Mouse (Mus musculus) neural tube, embryonic 14.5 days (tissue): ENCODE data around the gene Ctrl. TPM values are rescaled to one million over a fixed set of nuclear protein-coding genes. Genes with fewer than 3 reads are reported as not detected.

Experiments used
- ATAC-seq: fragments of 200-750 bp; cut with Nextera tagmentation; 2 replicates; pipeline ENCODE4 v1.8.0; 2017; ENCODE audit warnings: low read depth, mild to moderate bottlenecking, moderate TSS enrichment, moderate library complexity
- H3K27ac ChIP-seq: fragments of 300-500 bp; sonication (generic); 2 replicates; pipeline ENCODE4 v1.5.1; 2014; ENCODE audit warnings: low read depth, mild to moderate bottlenecking, control low read depth, low read length, moderate library complexity, mixed read lengths
- H3K27me3 ChIP-seq: fragments of 300-500 bp; sonication (generic); 2 replicates; pipeline ENCODE4 v1.6.1; 2014; ENCODE audit warnings: low read length; ENCODE audit not compliant: control insufficient read depth, insufficient read depth
- H3K36me3 ChIP-seq: fragments of 300-500 bp; sonication (generic); 2 replicates; pipeline ENCODE4 v1.6.1; 2014; ENCODE audit warnings: low read length, mixed read lengths; ENCODE audit not compliant: control insufficient read depth, insufficient read depth
- H3K4me1 ChIP-seq: fragments of 300-500 bp; sonication (generic); 2 replicates; pipeline ENCODE4 v1.6.1; 2014; ENCODE audit warnings: low read length; ENCODE audit not compliant: control insufficient read depth, insufficient read depth
- H3K4me2 ChIP-seq: fragments of 300-500 bp; sonication (generic); 2 replicates; pipeline ENCODE4 v1.6.1; 2014; ENCODE audit warnings: mild to moderate bottlenecking, low read depth, low read length, control low read depth
- H3K4me3 ChIP-seq: fragments of 300-500 bp; sonication (generic); 2 replicates; pipeline ENCODE4 v1.5.1; 2014; ENCODE audit warnings: low read depth, low read length, control low read depth, mixed read lengths
- H3K9ac ChIP-seq: fragments of 300-500 bp; sonication (generic); replicated peaks from 2 replicates; pipeline ENCODE4 v1.6.1; 2014; ENCODE audit warnings: low read depth, mild to moderate bottlenecking, control low read depth, low read length, mixed read lengths
- H3K9me3 ChIP-seq: fragments of 300-500 bp; sonication (generic); 2 replicates; pipeline ENCODE4 v1.6.1; 2016; ENCODE audit warnings: low read length; ENCODE audit not compliant: control insufficient read depth
- WGBS: fragments of 180-500 bp; shearing (Covaris S2); extraction: QIAGEN DNeasy Blood & Tissue Kit; methylation state at CpG from one replicate; pipeline ENCODE4 v1.1.7; 2014; 5-methylcytosine and 5-hydroxymethylcytosine counted together
- polyA plus RNA-seq: library from polyadenylated mRNA; unstranded; fragments of >200 nt; fragmentation: Nextera tagmentation; extraction: Ambion mirVana; gene quantifications from 2 replicates; pipeline ENCODE4 v1.2.1, GENCODE M21; 2014

Gene Ctrl
- polyA plus RNA-seq, 1 experiment from 2014 or later, result 3.8 TPM

DNA sequence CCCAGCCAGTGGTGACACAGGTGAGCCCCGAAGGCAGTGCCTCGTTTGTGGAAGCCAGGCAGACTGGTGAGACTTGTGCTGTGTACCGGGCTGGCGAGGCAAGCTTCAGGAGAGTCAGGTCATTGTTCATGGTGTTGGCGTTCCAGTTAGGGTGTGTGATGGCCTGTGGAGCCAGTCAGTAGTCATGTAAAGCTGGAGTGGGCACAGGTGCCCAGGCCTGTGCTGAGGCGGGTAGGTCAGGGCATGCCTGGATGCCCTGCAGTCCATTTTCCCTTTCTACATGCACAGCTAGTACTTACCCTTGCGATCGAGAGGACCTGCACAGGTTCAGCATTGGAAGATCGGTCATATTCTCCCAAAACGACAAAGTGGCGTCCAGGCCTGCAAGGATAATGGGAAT, 1.1 kb downstream of the Ctrl start:
- H3K9me3 ChIP-seq, result no peaks in the 10 kb centered on the region
- H3K27ac ChIP-seq, result no peak overlapping the region
- H3K27me3 ChIP-seq, result no peaks in the 10 kb centered on the region
- no peak overlapping the region for H3K9ac ChIP-seq
- no peak overlapping the region for H3K4me3 ChIP-seq
- 89% methylated on average over 11 of the region's 11 CpGs for WGBS
- H3K36me3 ChIP-seq, result 0 out of 2 replicates have a peak, but pooled peaks cover 3% of the 10 kb centered on the region
- no peak overlapping the region for H3K4me2 ChIP-seq
- no peak for ATAC-seq
- 0 out of 2 replicates have a peak, but pooled peaks cover 5% of the 10 kb centered on the region for H3K4me1 ChIP-seq

- H3K9ac ChIP-seq, result no peak overlapping the region
- WGBS, result 94% methylated on average over 3 of the region's 3 CpGs
- ATAC-seq, result no peak
- H3K4me3 ChIP-seq, result no peak overlapping the region
- 0 out of 2 replicates have a peak, but pooled peaks cover 2% of the 10 kb centered on the region for H3K4me1 ChIP-seq
- no peaks in the 10 kb centered on the region for H3K9me3 ChIP-seq
- H3K27ac ChIP-seq, result no peak overlapping the region
- no peaks in the 10 kb centered on the region for H3K27me3 ChIP-seq
- no peak overlapping the region for H3K4me2 ChIP-seq
- 0 out of 2 replicates have a peak, but pooled peaks cover 3% of the 10 kb centered on the region for H3K36me3 ChIP-seq
Observed at GRCm38 (mm10) chr8:105931271-105931670, 2.4 kb downstream of the Ctrl start.

- 20% methylated on average over 8 of the region's 8 CpGs for whole genome bisulfite sequencing
- Histone ChIP-seq H3K4me2 (no peak overlapping the region), H3K27ac (peak overlapping the region; percentile 41; the same call in 1 of the 2 replicates), H3K4me3 (no peak overlapping the region), H3K9me3 (no peaks in the 10 kb centered on the region), H3K36me3 (0 out of 2 replicates have a peak, but pooled peaks cover 3% of the 10 kb centered on the region), H3K9ac (no peak overlapping the region), H3K27me3 (no peaks in the 10 kb centered on the region), H3K4me1 (no peaks in the 10 kb centered on the region)
- peak; percentile 68 for ATAC-seq
Observed at GRCm38 (mm10) chr8:105930602-105931001, 3.1 kb downstream of the Ctrl start.

DNA sequence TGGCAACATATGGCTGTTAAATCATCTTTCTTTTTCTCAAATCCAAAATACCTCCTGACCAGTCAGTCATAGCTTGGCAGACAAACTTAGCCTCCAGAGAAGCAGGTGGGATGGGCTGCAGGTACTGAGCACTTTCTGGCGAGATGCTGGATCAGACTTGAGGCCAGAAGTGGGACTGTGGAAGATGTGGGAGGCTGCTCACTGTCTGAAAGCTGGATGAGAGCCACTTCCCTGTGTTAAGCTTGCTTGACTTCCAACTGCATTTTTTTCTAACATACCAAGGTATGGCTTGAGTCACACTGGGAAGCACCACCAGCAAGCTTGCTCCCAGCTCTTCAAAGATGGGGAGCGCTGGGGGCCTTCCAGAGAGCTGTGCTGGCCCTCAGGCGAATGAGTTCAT, 8.5 kb downstream of the Ctrl start:
- no peak overlapping the region for H3K27ac ChIP-seq
- no peak overlapping the region for H3K4me3 ChIP-seq
- H3K36me3 ChIP-seq, result no peaks in the 10 kb centered on the region
- 77% methylated on average over 3 of the region's 3 CpGs for WGBS
- H3K4me1 ChIP-seq, result no peaks in the 10 kb centered on the region
- H3K27me3 ChIP-seq, result no peaks in the 10 kb centered on the region
- H3K4me2 ChIP-seq, result no peak overlapping the region
- ATAC-seq, result no peak
- H3K9ac ChIP-seq, result no peak overlapping the region
- no peaks in the 10 kb centered on the region for H3K9me3 ChIP-seq

- no peak for ATAC-seq
- 91% methylated on average over 3 of the region's 3 CpGs for WGBS
- no peaks in the 10 kb centered on the region for H3K27me3 ChIP-seq
- no peak overlapping the region for H3K4me3 ChIP-seq
- no peak overlapping the region for H3K9ac ChIP-seq
- H3K4me1 ChIP-seq, result no peaks in the 10 kb centered on the region
- H3K27ac ChIP-seq, result no peak overlapping the region
- H3K9me3 ChIP-seq, result no peaks in the 10 kb centered on the region
- no peak overlapping the region for H3K4me2 ChIP-seq
- 0 out of 2 replicates have a peak, but pooled peaks cover 7% of the 10 kb centered on the region for H3K36me3 ChIP-seq
Observed at GRCm38 (mm10) chr8:105919390-105919789, 14.3 kb downstream of the Ctrl start.

DNA sequence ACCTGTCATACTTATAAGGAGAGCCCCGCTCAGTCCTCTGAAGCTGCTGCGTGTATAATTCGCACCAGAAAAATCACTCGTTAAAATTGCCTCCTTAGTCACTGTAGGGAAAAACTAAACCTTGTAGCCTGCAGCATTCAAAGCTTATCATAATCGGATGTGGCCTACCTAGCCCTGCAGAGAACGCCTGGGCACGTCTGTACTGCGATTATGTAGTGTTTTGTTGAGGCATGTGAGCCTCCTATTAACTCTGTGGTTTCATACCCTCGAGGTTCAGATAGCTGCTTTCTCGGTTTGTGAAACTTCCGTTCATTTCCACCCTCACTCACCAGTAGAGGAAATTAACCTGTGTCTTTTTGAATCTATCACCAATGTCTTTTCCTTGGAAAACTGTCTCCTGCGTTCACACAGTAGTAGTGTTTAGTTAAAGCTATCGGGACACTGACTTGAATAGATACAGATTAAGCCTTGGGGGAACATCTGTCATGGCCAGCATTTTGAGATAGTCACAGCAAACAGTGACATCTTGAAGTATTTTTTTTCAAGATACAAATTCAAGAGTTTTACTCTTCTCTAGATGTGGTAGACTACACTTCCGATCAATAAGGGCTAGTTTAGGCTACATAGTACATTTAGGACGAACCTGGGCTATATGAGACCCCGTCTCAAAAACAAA, 32.6 kb downstream of the Ctrl start:
- peak; percentile 4; the same call in 1 of the 2 replicates for ATAC-seq
- H3K9ac ChIP-seq, result peak overlapping the region; percentile 98
- WGBS, result 39% methylated on average over 16 of the region's 16 CpGs
- peak overlapping the region; percentile 88 for H3K4me3 ChIP-seq
- peak overlapping the region; percentile 90; the same call in 1 of the 2 replicates for H3K27ac ChIP-seq
- no peaks in the 10 kb centered on the region for H3K36me3 ChIP-seq
- peak overlapping the region; percentile 90 for H3K4me2 ChIP-seq
- no peaks in the 10 kb centered on the region for H3K27me3 ChIP-seq
- peaks cover 6% of the 10 kb centered on the region for H3K4me1 ChIP-seq
- H3K9me3 ChIP-seq, result no peaks in the 10 kb centered on the region

DNA sequence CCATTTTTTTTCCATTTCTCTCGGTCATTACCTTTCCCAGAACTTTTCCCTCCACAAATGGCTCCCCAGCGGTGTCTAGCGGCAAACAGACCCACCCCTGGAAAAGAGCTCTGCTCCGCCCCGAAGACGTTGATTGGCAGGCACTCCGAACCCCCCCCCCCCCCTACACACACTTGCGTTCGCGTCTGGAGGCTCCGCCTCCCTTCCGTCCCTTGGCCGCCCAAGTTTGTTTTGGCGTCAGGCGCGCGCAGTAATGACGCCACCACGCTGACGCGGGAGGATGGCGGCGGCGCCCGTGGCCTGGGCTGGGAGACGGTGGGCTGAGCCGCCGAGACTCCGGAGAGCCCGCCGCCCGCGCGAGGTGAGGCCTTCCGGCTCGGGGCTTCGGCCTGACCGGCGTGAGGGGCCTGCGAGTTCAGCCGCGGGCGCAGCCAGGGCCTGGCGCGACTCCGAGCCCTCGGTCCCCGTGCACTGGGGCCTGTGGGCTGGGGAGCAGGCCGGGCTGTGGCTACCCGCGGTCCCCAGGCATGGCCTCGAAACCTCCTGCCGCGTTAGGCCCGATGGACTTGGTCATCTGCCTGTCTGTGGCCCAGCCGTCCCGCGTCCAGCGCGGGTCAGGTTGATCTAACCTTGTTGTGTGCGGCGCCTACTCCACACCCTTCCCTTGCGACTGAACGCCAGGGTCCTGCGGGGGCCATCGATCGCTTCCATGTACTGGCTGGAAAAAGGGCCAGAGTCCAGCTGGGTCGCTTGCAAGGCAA, 33.3 kb downstream of the Ctrl start, which contains the start of gene Pskh1:
Gene Pskh1 (plus strand): TSS at position 262 of the 761 bp plus-strand sequence.
- peaks cover 6% of the 10 kb centered on the region for H3K4me1 ChIP-seq
- under 1% methylated on average over 61 of the region's 68 CpGs for WGBS
- ATAC-seq, result peak; percentile 94
- peak within 1 kb of the TSS; percentile 90 for H3K27ac ChIP-seq
- H3K27me3 ChIP-seq, result no peaks in the 10 kb centered on the region
- H3K36me3 ChIP-seq, result no peaks in the 10 kb centered on the region
- H3K4me3 ChIP-seq, result peak within 1 kb of the TSS; percentile 88
- peak within 1 kb of the TSS; percentile 90 for H3K4me2 ChIP-seq
- H3K9me3 ChIP-seq, result no peaks in the 10 kb centered on the region
- peak within 1 kb of the TSS; percentile 98 for H3K9ac ChIP-seq

DNA sequence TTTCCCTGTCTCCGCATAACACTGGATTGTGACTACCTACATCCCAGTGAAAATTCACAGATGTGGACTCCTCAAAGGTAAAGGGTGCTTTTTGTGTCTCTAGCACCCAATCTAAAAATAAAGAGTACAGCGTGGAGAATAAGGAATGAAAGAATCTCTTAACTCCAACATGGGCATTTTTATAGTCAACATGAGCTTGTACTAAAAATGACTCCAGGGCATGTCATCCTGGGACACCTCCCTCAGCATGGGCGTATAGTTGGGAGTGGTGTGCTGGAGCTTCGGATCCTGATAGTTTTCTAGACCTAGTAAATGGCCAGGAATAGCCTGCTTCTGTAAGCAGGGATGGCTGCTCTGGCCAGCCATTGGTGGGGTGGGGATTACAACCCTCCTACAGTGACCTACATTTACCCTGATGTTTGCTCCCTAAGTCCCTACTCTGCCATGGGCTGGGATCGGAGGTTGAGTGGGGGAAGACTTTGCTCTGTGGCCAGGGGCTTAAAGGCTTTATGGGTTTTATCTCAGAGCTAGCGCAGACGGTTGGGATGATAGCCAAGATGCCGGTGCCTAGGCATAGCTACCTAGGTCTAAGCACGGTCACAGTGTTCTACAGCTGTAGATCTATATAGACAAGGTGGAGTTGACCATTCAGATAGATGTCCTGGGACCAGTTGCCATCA, 35.7 kb downstream of the Ctrl start:
- H3K4me2 ChIP-seq, result no peak overlapping the region
- H3K9ac ChIP-seq, result no peak overlapping the region
- no peaks in the 10 kb centered on the region for H3K36me3 ChIP-seq
- no peak overlapping the region for H3K4me3 ChIP-seq
- ATAC-seq, result no peak
- WGBS, result 81% methylated on average over 9 of the region's 9 CpGs
- H3K9me3 ChIP-seq, result no peaks in the 10 kb centered on the region
- H3K4me1 ChIP-seq, result peaks cover 6% of the 10 kb centered on the region
- H3K27ac ChIP-seq, result no peak overlapping the region
- H3K27me3 ChIP-seq, result no peaks in the 10 kb centered on the region
